Mouse (Mus musculus) hindbrain, embryonic 10.5 days (tissue): ENCODE measurements at regions not wholly inside any gene's neighbourhood (a gene's known extent, or its start where the extent isn't known, plus 50 kb on each side); places are given as distances from the start of the nearest gene placed in this dataset.
"Not testable (repeated sequence)": the region's sequence is repeated elsewhere in the genome, so short reads cannot be mapped to it uniquely, and the experiment has no call there.

Source experiments
- DNase-seq: peaks from one replicate; pipeline ENCODE4 v3.0.0-alpha.2; 2017; ENCODE audit warnings: low spot score
- H3K27ac ChIP-seq: fragments of 300-500 bp; sonication (generic); 2 replicates; pipeline ENCODE4 v1.5.1; 2016; ENCODE audit warnings: mild to moderate bottlenecking, moderate library complexity
- H3K27me3 ChIP-seq: fragments of 300-500 bp; sonication (generic); 2 replicates; pipeline ENCODE4 v1.6.1; 2016; ENCODE audit warnings: mild to moderate bottlenecking; ENCODE audit not compliant: poor library complexity, insufficient read depth, severe bottlenecking
- H3K36me3 ChIP-seq: fragments of 300-500 bp; sonication (generic); 2 replicates; pipeline ENCODE4 v1.6.1; 2016; ENCODE audit warnings: mild to moderate bottlenecking, moderate library complexity
- H3K4me1 ChIP-seq: fragments of 300-500 bp; sonication (generic); replicated peaks from 2 replicates; pipeline ENCODE4 v1.6.1; 2016; ENCODE audit warnings: mild to moderate bottlenecking
- H3K4me3 ChIP-seq: fragments of 300-500 bp; sonication (generic); 2 replicates; pipeline ENCODE4 v1.5.1; 2016; ENCODE audit warnings: mild to moderate bottlenecking, moderate library complexity
- H3K9me3 ChIP-seq: fragments of 300-500 bp; sonication (generic); 2 replicates; pipeline ENCODE4 v1.6.1; 2016; ENCODE audit warnings: mild to moderate bottlenecking, moderate library complexity
- WGBS: fragments of 180-500 bp; shearing (Covaris S2); methylation state at CpG from one replicate; pipeline ENCODE4 v1.1.7; 2016; 5-methylcytosine and 5-hydroxymethylcytosine counted together

DNA sequence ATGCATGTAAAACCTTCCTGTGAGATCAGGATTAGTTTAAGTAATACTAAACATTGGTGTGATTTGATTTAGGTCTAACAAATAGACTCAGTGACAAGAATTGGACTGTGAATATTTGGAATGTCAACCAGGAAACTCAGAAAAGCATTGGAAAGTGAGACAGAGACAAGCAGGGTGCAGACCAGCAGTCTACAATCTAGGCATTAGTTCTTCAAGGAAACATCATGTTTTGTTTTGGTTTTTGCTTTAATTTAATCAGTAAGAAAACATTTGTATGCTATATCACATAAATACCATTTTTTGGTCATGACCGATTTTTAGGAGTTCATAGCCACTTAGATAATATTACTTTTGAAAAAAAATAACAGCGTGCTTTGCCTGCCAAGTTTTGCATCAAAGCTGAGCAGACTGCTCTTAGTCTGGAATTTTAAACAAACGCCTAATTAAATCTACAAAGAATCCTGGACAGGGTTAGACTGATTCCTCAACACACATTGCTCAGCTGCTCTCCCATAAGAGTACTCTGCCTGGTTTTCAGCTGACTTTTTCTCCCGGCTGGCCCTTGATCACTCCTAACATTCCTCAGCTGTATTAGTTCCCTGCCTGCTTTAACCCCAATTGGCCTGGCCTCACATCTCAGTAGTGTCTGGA, 396.5 kb upstream of the Kcnh7 start:
- no peaks in the 10 kb centered on the region for H3K36me3 ChIP-seq
- DNase-seq: no peak
- WGBS: 76% methylated on average over 4 of the region's 4 CpGs
- peaks cover 4% of the 10 kb centered on the region; the same call in 1 of the 2 replicates for H3K4me1 ChIP-seq
- no peaks in the 10 kb centered on the region for H3K27me3 ChIP-seq
- no peaks in the 10 kb centered on the region for H3K9me3 ChIP-seq
- no peak overlapping the region for H3K4me3 ChIP-seq
- no peak overlapping the region for H3K27ac ChIP-seq

DNA sequence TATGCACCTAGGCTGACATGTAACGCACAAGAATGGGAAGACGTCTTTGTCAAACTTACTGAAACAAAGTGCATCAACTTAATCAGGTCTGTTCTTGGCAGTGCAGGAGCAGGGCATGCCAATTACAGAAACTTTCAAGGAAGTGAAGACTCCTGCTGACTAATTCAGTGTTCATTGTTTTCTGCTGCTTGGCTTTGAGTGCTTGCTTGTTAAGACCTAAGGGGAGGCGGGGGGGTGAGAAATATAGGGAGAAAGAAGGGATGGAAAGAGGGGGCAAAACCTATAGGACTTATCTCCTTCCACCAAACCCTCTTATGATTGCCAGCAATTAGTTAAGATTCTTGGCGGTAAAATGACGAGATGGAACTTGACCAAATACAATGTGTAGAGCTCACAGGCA, 391.1 kb upstream of the Kcnh7 start:
- H3K27ac ChIP-seq: no peak overlapping the region
- peaks cover 29% of the 10 kb centered on the region for H3K4me1 ChIP-seq
- H3K36me3 ChIP-seq: no peaks in the 10 kb centered on the region
- 48% methylated on average over 5 of the region's 5 CpGs for WGBS
- no peaks in the 10 kb centered on the region for H3K27me3 ChIP-seq
- no peak for DNase-seq
- H3K9me3 ChIP-seq: no peaks in the 10 kb centered on the region
- no peak overlapping the region for H3K4me3 ChIP-seq

DNA sequence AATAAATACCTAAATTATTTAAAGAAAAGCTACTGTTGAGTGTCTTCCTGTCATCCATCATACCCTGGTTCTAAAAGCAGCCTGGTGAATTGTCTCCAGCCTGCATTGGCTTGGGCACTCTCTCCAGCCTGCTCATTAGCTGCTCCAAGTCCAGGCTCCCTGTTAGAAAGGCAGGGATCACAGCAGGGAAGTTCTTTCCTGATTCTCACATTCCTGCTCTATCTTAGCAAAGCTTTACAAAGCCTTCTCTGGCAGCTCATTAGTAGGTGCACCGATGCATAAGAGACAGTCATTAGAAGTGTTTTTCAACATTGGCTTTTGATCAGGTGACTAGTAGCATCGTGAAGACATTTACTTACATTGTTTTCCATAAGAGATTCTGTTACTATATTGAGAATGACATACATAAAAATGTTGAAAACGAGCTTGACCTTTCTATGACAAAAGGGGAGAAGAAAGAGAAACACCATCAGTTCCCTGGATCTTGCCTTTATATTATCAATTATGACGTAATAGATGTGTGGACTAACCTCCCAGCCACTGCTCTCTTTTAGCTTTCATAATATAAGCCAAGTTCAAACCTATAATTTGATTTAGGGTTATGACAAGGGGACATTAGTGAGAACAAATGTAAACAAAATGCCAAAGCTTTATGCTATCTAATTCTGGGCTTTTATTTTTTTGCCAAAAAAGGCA, 390.1 kb upstream of the Kcnh7 start:
- Histone ChIP-seq H3K36me3 (no peaks in the 10 kb centered on the region), H3K4me3 (no peak overlapping the region), H3K4me1 (peaks cover 29% of the 10 kb centered on the region), H3K27me3 (no peaks in the 10 kb centered on the region), H3K9me3 (no peaks in the 10 kb centered on the region), H3K27ac (no peak overlapping the region)
- no peak for DNase-seq
- WGBS: 19% methylated on average over 4 of the region's 4 CpGs

DNA sequence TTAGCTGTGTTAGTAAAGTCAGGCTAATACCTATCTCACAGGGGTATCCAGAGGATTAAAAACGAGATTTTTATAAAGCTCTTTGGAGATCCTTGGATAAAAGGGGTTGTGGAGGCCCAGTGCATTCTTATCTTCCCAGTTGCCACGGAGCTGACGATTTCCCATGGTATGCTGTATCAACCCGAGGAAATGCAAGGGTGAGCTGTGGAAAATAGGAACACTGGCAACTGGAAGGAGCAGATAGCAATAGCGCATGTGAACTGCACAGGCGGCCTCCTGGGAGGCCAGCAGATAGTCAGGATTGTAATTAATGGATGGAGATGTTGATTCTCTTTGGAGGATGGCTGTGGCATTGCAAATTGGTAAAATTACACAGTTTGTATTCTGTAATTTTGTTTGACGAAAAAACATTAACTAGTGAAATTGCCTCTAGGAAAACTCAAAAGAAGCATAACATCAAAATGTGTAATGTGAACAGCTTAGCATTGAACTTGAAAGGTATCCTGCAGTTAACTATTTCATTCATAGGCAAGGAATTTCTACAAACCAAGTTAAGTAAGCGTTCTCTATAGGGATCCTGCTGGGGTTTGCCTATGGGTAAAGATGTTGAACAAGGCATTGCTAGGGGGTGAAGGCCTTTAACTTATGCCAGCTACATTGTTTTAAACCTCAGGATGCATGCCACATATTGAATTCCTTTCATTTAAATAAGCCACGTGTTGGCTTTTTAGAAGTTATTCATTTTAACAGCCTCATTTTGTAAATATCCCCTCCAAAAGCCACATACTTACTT, 389.1 kb upstream of the Kcnh7 start:
- no peaks in the 10 kb centered on the region for H3K36me3 ChIP-seq
- no peak overlapping the region for H3K4me3 ChIP-seq
- DNase-seq: no peak
- no peaks in the 10 kb centered on the region for H3K27me3 ChIP-seq
- H3K4me1 ChIP-seq: peaks cover 29% of the 10 kb centered on the region
- WGBS: 30% methylated on average over 9 of the region's 9 CpGs
- no peaks in the 10 kb centered on the region for H3K9me3 ChIP-seq
- no peak overlapping the region for H3K27ac ChIP-seq

DNA sequence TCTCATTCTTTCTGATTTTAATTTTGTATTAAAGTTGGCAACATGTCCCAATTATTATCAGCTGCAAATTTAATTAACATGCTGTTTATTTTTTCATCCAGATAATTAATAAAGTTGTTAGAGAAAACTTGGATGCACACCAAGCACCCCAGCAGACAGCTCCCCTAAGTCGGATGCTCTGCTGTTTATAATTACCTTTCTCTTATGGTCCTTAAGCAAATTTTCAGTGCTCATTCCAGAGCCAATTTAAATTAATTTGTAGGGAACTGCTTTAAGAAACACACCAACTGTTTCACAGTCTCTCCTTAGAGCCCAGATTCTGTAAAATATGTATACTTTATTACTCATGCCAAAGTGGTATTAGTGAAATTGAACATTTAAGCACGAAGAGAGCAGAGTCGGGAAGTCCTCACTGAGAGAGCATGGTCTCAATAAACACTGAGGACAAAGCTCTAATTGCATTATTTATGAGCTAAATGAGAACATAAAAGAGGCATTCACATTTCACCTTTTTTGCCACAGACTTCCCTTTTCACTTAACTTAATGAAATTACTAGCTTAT, 372.9 kb upstream of the Kcnh7 start:
- Histone ChIP-seq H3K4me3 (no peak overlapping the region), H3K27me3 (no peaks in the 10 kb centered on the region), H3K9me3 (no peaks in the 10 kb centered on the region), H3K27ac (no peak overlapping the region), H3K4me1 (no peaks in the 10 kb centered on the region), H3K36me3 (no peaks in the 10 kb centered on the region)
- no peak for DNase-seq
- WGBS: 81% methylated on average over 3 of the region's 3 CpGs

DNA sequence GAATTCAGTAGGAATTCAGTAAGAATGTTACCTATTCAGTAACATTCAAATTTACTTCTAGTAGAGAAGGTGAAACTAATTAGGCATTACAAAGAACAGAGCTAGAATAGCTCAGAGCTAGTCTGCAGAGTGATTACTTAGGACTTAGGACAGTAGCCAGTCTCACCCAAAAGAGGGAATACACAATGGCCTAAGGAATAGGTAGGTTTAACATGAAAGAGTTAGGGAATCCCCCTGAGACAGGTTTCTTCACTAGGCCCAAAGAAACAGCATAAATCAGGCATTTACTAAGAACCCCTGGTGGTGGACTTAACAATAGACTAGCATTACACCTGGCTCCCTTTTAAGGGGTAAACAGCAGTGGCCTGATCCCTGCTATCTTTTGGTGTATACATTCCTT, 357.7 kb upstream of the Kcnh7 start:
- not testable (repeated sequence) for H3K9me3 ChIP-seq, H3K4me3 ChIP-seq, H3K27me3 ChIP-seq, DNase-seq, H3K4me1 ChIP-seq, H3K36me3 ChIP-seq, H3K27ac ChIP-seq

DNA sequence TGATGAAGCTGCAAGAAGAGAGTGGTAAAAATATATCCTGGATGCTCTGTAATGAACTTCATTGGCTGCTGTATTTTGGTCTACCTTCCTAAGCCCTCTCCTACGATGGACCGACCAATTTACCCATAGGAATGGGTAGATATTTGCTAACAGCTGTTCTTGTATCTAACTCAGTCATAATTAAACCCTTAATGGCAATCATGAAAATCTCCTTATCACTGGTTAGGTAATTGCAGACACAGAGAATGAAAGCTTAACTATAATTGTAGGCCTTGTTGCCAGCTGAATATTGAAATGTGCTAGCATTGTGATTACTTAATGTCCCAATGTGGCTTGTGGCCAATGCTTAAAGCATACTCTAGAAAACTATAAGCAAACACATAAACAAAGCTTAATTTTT, 334.4 kb upstream of the Kcnh7 start:
- H3K27me3 ChIP-seq: no peaks in the 10 kb centered on the region
- WGBS: 93% methylated on average over 2 of the region's 2 CpGs
- DNase-seq: no peak
- H3K4me3 ChIP-seq: no peak overlapping the region
- H3K27ac ChIP-seq: no peak overlapping the region
- H3K9me3 ChIP-seq: no peaks in the 10 kb centered on the region
- no peaks in the 10 kb centered on the region for H3K4me1 ChIP-seq
- no peaks in the 10 kb centered on the region for H3K36me3 ChIP-seq

DNA sequence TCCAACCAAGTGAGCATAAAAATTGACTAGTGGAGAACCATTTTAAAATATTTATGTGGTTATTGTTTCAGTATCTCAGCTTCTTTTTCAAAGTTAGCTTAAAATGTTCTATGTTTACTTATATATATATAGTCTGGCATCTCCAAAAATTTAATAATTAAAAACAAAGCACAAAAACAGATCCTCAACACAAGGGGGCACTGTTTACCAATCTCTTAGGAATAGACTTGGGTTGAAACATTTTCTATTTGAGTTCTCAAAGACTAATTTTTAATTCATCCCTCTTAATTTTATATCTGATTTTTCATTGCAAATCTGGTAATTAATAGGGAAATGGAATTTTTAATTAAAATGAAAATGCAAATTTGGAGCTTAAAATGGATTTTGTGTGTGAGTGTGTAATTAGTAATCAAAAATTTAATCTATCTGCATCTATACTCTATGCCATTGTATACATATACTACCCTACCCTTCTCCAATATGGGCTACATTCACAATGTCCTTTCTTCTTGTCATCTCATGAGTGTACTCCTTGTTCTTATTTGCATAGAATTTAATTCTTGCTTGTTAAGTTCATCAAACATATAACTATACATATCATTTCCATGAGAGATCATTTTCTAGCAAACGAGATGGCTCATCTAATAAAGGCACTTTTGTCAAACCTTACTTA, 329.6 kb upstream of the Kcnh7 start:
- no peak overlapping the region for H3K27ac ChIP-seq
- no peak overlapping the region for H3K4me3 ChIP-seq
- H3K27me3 ChIP-seq: no peaks in the 10 kb centered on the region
- H3K4me1 ChIP-seq: no peaks in the 10 kb centered on the region
- whole genome bisulfite sequencing: 79% methylated on average over 1 of the region's 1 CpGs
- no peaks in the 10 kb centered on the region for H3K36me3 ChIP-seq
- no peak for DNase-seq
- H3K9me3 ChIP-seq: no peaks in the 10 kb centered on the region

DNA sequence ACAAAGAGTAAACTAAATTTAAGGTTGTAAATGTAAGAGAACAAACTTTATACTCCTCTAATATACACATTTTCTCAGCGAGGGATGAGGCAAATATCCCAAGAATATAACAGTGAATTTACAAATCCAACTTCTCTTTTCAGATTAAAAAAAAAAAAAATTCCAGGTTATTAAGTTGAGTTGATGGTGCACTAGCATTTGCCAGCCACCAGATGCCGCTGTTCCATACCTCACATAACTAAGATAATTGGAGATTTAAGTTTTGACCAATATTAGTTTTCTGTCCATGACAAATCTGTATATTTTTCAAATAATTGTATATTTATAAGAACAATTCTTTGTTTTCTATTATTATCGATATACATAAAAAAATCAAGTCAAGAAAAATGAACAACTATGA, 319.9 kb upstream of the Kcnh7 start:
- peak; percentile 3 for DNase-seq
- Histone ChIP-seq H3K27me3 (no peaks in the 10 kb centered on the region), H3K9me3 (no peaks in the 10 kb centered on the region), H3K4me1 (no peaks in the 10 kb centered on the region), H3K27ac (no peak overlapping the region), H3K4me3 (no peak overlapping the region), H3K36me3 (no peaks in the 10 kb centered on the region)
- 9% methylated on average over 3 of the region's 3 CpGs for WGBS

DNA sequence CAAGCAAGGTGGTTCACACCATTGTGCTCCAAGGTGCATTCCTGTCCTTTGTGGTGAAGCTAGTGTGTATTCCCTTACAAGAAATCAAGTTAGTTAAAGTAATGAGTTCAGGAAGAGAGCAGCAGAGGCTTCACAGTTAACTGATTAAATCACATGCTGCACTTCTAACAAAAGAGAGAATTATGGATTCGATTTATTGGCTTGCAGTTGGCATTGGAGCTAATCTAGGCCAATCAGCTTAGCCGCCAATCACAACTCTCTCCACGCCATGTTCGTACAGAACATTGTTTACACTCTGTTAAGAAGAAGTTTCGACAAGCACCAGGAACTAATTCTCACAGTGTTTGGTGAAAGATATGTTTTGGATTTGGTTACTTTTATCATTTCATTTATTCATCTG, 292.3 kb upstream of the Kcnh7 start:
- no peaks in the 10 kb centered on the region for H3K27me3 ChIP-seq
- no peak for DNase-seq
- no peaks in the 10 kb centered on the region for H3K36me3 ChIP-seq
- H3K27ac ChIP-seq: no peak overlapping the region
- H3K4me3 ChIP-seq: no peak overlapping the region
- H3K4me1 ChIP-seq: no peaks in the 10 kb centered on the region
- H3K9me3 ChIP-seq: no peaks in the 10 kb centered on the region
- 79% methylated on average over 5 of the region's 5 CpGs for WGBS

DNA sequence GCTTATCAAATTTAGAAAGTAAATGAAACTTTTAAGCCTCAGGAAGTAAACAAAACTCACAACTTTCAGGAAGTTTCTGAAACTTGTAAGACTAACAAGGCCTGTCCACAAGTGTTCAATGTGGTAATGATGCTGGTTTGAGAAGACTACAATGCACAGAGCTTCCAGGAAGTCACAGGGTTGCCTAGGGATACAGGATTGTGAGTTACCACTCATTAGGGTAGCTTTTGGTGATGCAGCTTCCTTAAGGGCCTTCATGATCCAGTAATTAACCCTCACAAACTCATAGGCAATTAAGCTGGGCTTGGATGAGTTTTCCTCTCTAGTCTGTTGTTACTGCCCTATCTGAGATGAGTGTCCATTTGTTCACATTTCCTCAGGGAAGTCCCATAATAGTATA, 291.2 kb upstream of the Kcnh7 start:
- Histone ChIP-seq H3K27me3 (no peaks in the 10 kb centered on the region), H3K9me3 (no peaks in the 10 kb centered on the region), H3K36me3 (no peaks in the 10 kb centered on the region), H3K27ac (no peak overlapping the region), H3K4me1 (no peaks in the 10 kb centered on the region), H3K4me3 (no peak overlapping the region)
- DNase-seq: no peak

DNA sequence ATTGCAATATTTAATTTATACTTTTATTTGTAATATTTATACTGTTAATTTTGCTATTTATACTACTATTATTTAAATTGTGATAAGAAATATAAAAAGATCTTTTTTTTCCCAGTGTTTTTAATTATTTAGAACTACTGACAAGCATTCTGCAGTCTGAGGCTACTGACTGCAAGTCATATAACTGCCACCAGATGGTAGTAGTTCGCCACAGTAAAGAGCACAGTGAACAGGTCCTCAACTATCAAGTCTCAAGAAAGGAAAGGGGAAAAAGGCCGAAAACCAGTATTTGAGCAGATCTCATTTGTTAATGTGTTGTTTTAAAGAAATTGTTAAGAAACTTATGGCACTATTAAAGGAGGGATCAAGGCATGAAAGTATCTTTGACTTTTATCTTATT, 289.6 kb upstream of the Kcnh7 start:
- DNase-seq: peak; percentile 42
- no peaks in the 10 kb centered on the region for H3K36me3 ChIP-seq
- no peaks in the 10 kb centered on the region for H3K27me3 ChIP-seq
- no peak overlapping the region for H3K4me3 ChIP-seq
- no peaks in the 10 kb centered on the region for H3K9me3 ChIP-seq
- H3K27ac ChIP-seq: no peak overlapping the region
- 32% methylated on average over 2 of the region's 2 CpGs for WGBS
- no peaks in the 10 kb centered on the region for H3K4me1 ChIP-seq

DNA sequence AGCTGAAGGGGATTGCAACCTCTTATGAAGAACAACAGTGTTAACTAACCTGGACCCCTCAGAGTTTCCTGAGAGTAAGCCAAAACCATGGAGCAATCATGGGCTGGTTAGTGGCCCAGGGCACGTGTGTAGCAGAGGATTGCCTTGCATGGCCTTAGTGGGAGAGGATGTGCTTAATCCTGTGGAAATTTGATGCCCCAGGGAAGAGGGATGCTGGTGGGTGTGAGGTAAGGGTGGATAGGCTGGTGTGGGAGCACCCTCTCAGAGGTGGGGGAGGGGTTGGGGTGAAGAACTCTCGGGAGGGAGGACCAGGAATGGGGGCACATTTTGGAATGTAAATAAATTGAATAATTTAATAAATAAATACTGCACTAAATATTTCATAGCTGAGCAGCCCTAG, 288.2 kb upstream of the Kcnh7 start:
- no peak for DNase-seq
- Histone ChIP-seq H3K9me3 (no peaks in the 10 kb centered on the region), H3K36me3 (no peaks in the 10 kb centered on the region), H3K27me3 (no peaks in the 10 kb centered on the region), H3K4me3 (no peak overlapping the region), H3K4me1 (no peaks in the 10 kb centered on the region), H3K27ac (no peak overlapping the region)
- 64% methylated on average over 2 of the region's 2 CpGs for WGBS
